Mouse (Mus musculus): ENCODE measurements around the gene Rab31. TPM values are rescaled to one million over a fixed set of nuclear protein-coding genes. Genes with fewer than 3 reads are reported as not detected.

Rab31 gene
- polyA plus RNA-seq, 1 experiment from 2014 or later: 59.8 TPM

GRCm38 (mm10) chr17:65675985-65676384, 96.6 kb downstream of the Rab31 start:
- no peak overlapping the region for H3K27ac ChIP-seq
- WGBS: 66% methylated on average over 3 of the region's 3 CpGs
- no peaks in the 10 kb centered on the region for H3K27me3 ChIP-seq
- no peaks in the 10 kb centered on the region for H3K9me3 ChIP-seq
- H3K4me1 ChIP-seq: peaks cover 11% of the 10 kb centered on the region
- ATAC-seq (ENCODE audit: insufficient number of reproducible peaks, insufficient read depth, low FRiP score, low TSS enrichment, low read depth): no peak
- H3K36me3 ChIP-seq: peaks cover 3% of the 10 kb centered on the region; the same call in 1 of the 2 replicates
- no peak overlapping the region for H3K4me2 ChIP-seq
- no peak overlapping the region for H3K9ac ChIP-seq
- H3K4me3 ChIP-seq: no peak overlapping the region

- no peak overlapping the region for H3K4me2 ChIP-seq
- no peak overlapping the region for H3K4me3 ChIP-seq
- peaks cover 3% of the 10 kb centered on the region; the same call in 1 of the 2 replicates for H3K36me3 ChIP-seq
- H3K27me3 ChIP-seq: no peaks in the 10 kb centered on the region
- no peak; the same call in 1 of the 2 replicates for ATAC-seq (ENCODE audit: insufficient number of reproducible peaks, insufficient read depth, low FRiP score, low TSS enrichment, low read depth)
- H3K27ac ChIP-seq: no peak overlapping the region
- H3K9ac ChIP-seq: no peak overlapping the region
- no peaks in the 10 kb centered on the region for H3K9me3 ChIP-seq
- H3K4me1 ChIP-seq: peaks cover 6% of the 10 kb centered on the region
- 62% methylated on average over 1 of the region's 1 CpGs for WGBS
These were observed 97.8 kb downstream of the Rab31 start for GRCm38 (mm10) chr17:65674710-65675171.

DNA sequence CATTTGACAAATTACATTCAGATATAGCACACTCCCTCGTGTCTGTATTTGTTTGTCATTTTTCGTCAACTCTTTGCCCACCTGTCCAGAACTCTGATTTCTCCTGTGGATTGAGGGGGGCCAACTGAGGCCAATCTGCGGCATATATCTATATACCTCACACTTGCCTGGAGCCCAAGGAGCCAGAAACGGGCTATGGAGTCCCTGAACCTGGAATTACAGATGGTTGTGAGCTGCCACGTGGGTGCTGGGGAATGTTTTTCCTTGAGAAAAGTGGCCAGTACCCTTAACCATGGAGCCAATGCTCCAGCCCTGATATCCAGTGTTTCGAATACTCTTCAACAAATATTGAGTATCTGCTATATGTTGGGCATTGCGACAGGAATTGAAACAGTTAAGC, 99.6 kb downstream of the Rab31 start:
- H3K4me2 ChIP-seq: no peak overlapping the region
- no peak for ATAC-seq (ENCODE audit: insufficient number of reproducible peaks, insufficient read depth, low FRiP score, low TSS enrichment, low read depth)
- WGBS: 92% methylated on average over 7 of the region's 7 CpGs

GRCm38 (mm10) chr17:65669061-65669460, 103.5 kb downstream of the Rab31 start:
- 87% methylated on average over 4 of the region's 4 CpGs for WGBS
- no peak overlapping the region for H3K27ac ChIP-seq
- H3K4me2 ChIP-seq: no peak overlapping the region

More for the DNA sequence above, 99.6 kb downstream of the Rab31 start:
- H3K9me3 ChIP-seq: no peaks in the 10 kb centered on the region
- no peaks in the 10 kb centered on the region for H3K27me3 ChIP-seq
- H3K4me3 ChIP-seq: no peak overlapping the region
- no peak overlapping the region for H3K9ac ChIP-seq
- H3K4me1 ChIP-seq: 0 out of 2 replicates have a peak, but pooled peaks cover 2% of the 10 kb centered on the region
- peaks cover 3% of the 10 kb centered on the region; the same call in 1 of the 2 replicates for H3K36me3 ChIP-seq
- H3K27ac ChIP-seq: no peak overlapping the region

DNA sequence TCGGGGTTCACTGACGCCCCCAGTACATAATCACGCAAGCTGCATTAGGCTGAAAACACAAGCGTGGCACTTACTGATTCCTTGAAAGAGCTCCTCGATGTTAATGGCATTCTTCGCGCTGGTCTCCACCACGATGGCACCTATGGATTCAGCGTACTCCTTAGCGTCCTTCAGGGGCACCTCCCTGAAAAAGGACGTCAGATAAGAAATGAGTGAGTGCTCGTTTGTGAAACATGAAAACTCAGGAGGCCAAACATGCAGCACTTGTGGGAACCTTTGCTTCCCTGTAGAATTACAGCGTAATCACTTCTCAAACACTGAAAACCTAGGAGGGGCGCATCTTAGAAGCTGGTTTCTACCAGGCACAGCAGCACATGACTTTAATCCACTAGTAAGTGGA, 104.8 kb downstream of the Rab31 start:
- Histone ChIP-seq H3K4me3 (no peak overlapping the region), H3K9me3 (no peaks in the 10 kb centered on the region), H3K4me2 (no peak overlapping the region), H3K36me3 (peaks cover 3% of the 10 kb centered on the region; the same call in 1 of the 2 replicates), H3K4me1 (no peaks in the 10 kb centered on the region), H3K9ac (no peak overlapping the region), H3K27ac (no peak overlapping the region), H3K27me3 (no peaks in the 10 kb centered on the region)
- ATAC-seq (ENCODE audit: insufficient number of reproducible peaks, insufficient read depth, low FRiP score, low TSS enrichment, low read depth): no peak
- 92% methylated on average over 14 of the region's 14 CpGs for WGBS

More at GRCm38 (mm10) chr17:65669061-65669460, 103.5 kb downstream of the Rab31 start:
- Histone ChIP-seq H3K36me3 (peaks cover 6% of the 10 kb centered on the region), H3K9me3 (no peaks in the 10 kb centered on the region), H3K27me3 (no peaks in the 10 kb centered on the region), H3K9ac (no peak overlapping the region), H3K4me3 (no peak overlapping the region), H3K4me1 (no peaks in the 10 kb centered on the region)
- ATAC-seq (ENCODE audit: insufficient number of reproducible peaks, insufficient read depth, low FRiP score, low TSS enrichment, low read depth): no peak

- Histone ChIP-seq H3K27ac (no peak overlapping the region), H3K9ac (no peak overlapping the region), H3K4me3 (no peak overlapping the region), H3K4me2 (no peak overlapping the region), H3K9me3 (no peaks in the 10 kb centered on the region), H3K36me3 (peaks cover 3% of the 10 kb centered on the region; the same call in 1 of the 2 replicates), H3K27me3 (no peaks in the 10 kb centered on the region), H3K4me1 (no peaks in the 10 kb centered on the region)
- 79% methylated on average over 17 of the region's 17 CpGs for WGBS
- ATAC-seq (ENCODE audit: insufficient number of reproducible peaks, insufficient read depth, low FRiP score, low TSS enrichment, low read depth): no peak
These were observed 106.0 kb downstream of the Rab31 start for GRCm38 (mm10) chr17:65666388-65667161.

DNA sequence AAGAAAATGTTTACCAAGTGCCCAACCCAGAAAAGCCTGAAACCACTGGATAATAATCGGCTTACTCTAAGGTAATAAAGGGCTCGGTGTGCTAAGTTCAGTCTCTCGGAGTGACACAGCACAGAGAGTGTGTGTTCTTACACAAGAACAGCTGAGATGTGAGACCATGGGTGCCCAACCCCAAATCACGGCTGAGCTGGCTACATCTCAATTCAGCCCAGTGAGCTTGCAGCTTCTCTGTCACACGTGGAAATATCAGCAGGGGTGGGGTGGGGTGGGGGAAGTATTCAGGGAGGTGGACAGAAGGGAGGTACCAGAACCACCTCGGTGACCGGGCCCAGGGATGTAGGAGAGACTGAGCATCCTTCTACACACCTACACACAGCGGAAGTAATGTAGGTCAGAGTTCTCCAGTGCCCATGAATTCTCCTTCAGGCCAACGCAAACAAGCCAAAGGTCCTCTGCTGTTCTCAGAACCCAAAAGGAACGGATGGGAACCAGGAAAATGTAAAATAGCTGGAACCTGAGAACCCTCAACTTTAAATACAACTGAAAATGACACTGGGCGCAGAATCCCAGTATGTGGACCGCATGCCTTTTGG, 106.7 kb downstream of the Rab31 start:
- Histone ChIP-seq H3K4me3 (no peak overlapping the region), H3K36me3 (peaks cover 3% of the 10 kb centered on the region; the same call in 1 of the 2 replicates), H3K4me2 (no peak overlapping the region), H3K9ac (no peak overlapping the region), H3K9me3 (no peaks in the 10 kb centered on the region), H3K27me3 (no peaks in the 10 kb centered on the region), H3K4me1 (no peaks in the 10 kb centered on the region), H3K27ac (no peak overlapping the region)
- WGBS: 87% methylated on average over 12 of the region's 12 CpGs
- no peak for ATAC-seq (ENCODE audit: insufficient number of reproducible peaks, insufficient read depth, low FRiP score, low TSS enrichment, low read depth)

DNA sequence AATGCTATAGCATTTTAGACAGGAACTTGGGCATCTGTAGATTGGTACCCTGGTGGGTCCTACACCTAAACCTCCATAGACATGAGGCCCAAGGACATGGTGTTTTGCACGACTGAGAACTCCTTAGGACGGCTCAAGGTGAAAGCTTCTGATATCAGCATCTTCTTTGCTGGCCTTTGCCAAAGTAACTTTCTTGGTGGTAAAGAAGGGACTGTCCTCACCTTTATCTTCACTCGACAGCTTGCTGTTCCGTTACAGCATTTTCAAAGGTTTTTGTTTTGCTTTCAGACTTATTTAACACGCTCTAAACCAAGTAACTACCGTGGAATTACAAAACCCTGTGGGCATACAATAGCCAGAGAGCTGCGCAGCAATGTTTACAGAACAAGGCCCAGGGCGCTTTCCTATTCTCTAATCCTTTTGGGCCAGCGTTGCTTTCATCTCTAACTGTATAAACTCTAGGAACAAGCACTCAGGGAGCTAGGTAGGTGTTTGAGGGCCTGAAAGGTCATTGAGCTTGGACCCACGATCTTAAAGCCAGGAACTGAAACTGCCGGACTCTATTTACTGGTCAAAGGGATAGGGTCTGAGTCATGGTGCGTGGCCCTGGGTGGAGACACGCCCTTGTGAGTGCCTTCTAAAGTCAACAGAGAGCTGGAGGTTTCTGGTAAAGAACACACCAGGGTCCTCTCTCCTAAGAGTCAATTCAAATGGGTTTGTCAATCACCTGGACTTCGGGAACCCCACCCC, 109.0 kb downstream of the Rab31 start:
- H3K4me1 ChIP-seq: no peaks in the 10 kb centered on the region
- no peak overlapping the region for H3K9ac ChIP-seq
- 74% methylated on average over 14 of the region's 14 CpGs for WGBS
- H3K36me3 ChIP-seq: peaks cover 3% of the 10 kb centered on the region; the same call in 1 of the 2 replicates
- H3K4me3 ChIP-seq: no peak overlapping the region
- no peak for ATAC-seq (ENCODE audit: insufficient number of reproducible peaks, insufficient read depth, low FRiP score, low TSS enrichment, low read depth)
- no peak overlapping the region for H3K27ac ChIP-seq
- no peak overlapping the region for H3K4me2 ChIP-seq
- no peaks in the 10 kb centered on the region for H3K9me3 ChIP-seq
- no peaks in the 10 kb centered on the region for H3K27me3 ChIP-seq

GRCm38 (mm10) chr17:65662662-65663061, 109.9 kb downstream of the Rab31 start:
- 83% methylated on average over 3 of the region's 3 CpGs for whole genome bisulfite sequencing
- ATAC-seq (ENCODE audit: insufficient number of reproducible peaks, insufficient read depth, low FRiP score, low TSS enrichment, low read depth): no peak
- H3K9ac ChIP-seq: no peak overlapping the region
- no peaks in the 10 kb centered on the region for H3K9me3 ChIP-seq
- H3K36me3 ChIP-seq: peaks cover 3% of the 10 kb centered on the region; the same call in 1 of the 2 replicates
- H3K27me3 ChIP-seq: no peaks in the 10 kb centered on the region
- H3K4me3 ChIP-seq: no peak overlapping the region
- H3K4me2 ChIP-seq: no peak overlapping the region
- no peak overlapping the region for H3K27ac ChIP-seq
- no peaks in the 10 kb centered on the region for H3K4me1 ChIP-seq

DNA sequence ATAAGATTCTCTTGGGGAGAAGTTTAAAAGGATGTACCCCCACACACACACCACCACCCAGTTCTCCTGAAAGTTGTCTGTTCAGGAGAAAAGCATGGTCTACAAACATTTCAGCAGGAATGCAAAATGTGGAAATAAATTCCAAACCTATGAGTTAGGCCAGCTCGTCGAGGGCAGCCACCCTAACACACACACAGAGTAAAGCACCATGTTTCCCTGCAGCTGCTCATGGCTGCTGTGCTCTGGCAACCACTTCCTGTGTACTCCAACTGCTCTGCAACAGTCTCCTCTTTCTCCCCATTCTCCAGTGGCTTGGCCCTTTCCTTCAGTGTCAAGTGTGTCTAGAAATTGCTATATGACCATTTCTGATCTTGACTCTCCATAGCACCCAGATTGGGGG, 114.1 kb downstream of the Rab31 start:
- H3K4me2 ChIP-seq: no peak overlapping the region
- H3K27ac ChIP-seq: no peak overlapping the region
- no peaks in the 10 kb centered on the region for H3K9me3 ChIP-seq
- no peaks in the 10 kb centered on the region for H3K27me3 ChIP-seq
- H3K36me3 ChIP-seq: no peaks in the 10 kb centered on the region; the same call in 1 of the 2 replicates
- ATAC-seq (ENCODE audit: insufficient number of reproducible peaks, insufficient read depth, low FRiP score, low TSS enrichment, low read depth): no peak
- H3K9ac ChIP-seq: no peak overlapping the region
- H3K4me1 ChIP-seq: no peaks in the 10 kb centered on the region
- H3K4me3 ChIP-seq: no peak overlapping the region
- WGBS: 82% methylated on average over 2 of the region's 2 CpGs

DNA sequence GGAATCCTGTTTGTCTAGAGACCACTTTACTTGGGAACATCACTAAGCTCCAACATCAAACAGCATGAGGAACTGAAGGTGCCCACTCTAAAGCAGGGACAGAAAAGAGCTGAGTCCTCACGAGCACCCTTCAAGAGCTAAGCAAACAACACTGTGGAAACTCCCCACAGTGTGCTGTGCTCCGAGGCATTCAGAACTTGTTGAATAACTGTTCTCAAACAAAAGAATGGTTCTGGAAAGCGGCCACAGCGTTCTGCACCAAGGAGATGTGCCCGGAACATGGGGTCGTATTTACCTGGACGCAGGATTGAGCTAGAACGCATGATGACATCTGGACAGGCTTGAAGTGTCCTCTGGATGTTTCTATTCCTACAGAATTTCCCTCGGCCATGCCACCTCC, 114.6 kb downstream of the Rab31 start:
- no peak overlapping the region for H3K4me2 ChIP-seq
- no peak overlapping the region for H3K4me3 ChIP-seq
- H3K27ac ChIP-seq: no peak overlapping the region
- no peaks in the 10 kb centered on the region for H3K27me3 ChIP-seq
- no peak for ATAC-seq (ENCODE audit: insufficient number of reproducible peaks, insufficient read depth, low FRiP score, low TSS enrichment, low read depth)
- no peaks in the 10 kb centered on the region for H3K9me3 ChIP-seq
- peaks cover 3% of the 10 kb centered on the region; the same call in 1 of the 2 replicates for H3K36me3 ChIP-seq
- WGBS: 93% methylated on average over 9 of the region's 9 CpGs
- H3K9ac ChIP-seq: no peak overlapping the region
- no peaks in the 10 kb centered on the region for H3K4me1 ChIP-seq
